Mouse (Mus musculus) CH12.LX (cell line): ENCODE measurements around the gene Msantd2.

ENCODE experiments used
- EP300 ChIP-seq: IDR thresholded peaks from 2 replicates; pipeline ENCODE4 v1.6.1; 2011; ENCODE audit warnings: low read length, improper control_type of control experiment
- MEF2A ChIP-seq: IDR thresholded peaks from 2 replicates; pipeline ENCODE4 v1.6.1; 2014; ENCODE audit warnings: low read depth, mild to moderate bottlenecking, inconsistent platforms, low read length, improper control_type of control experiment, borderline replicate concordance
- MXI1 ChIP-seq: IDR thresholded peaks from 2 replicates; pipeline ENCODE4 v1.6.1; 2011; ENCODE audit warnings: mild to moderate bottlenecking, low read depth, low read length, improper control_type of control experiment
- POLR2A ChIP-seq: IDR thresholded peaks from 2 replicates; pipeline ENCODE4 v1.6.1; 2011; ENCODE audit warnings: low read depth, mild to moderate bottlenecking, improper control_type of control experiment, low read length
- TCF12 ChIP-seq: IDR thresholded peaks from 2 replicates; pipeline ENCODE4 v1.6.1; 2014; ENCODE audit warnings: low read depth, mild to moderate bottlenecking, inconsistent platforms, low read length, improper control_type of control experiment
- ZC3H11A ChIP-seq: IDR thresholded peaks from 2 replicates; pipeline ENCODE4 v1.6.1; 2012; ENCODE audit warnings: low read depth, mild to moderate bottlenecking, inconsistent platforms, low read length, improper control_type of control experiment

GRCm38 (mm10) chr9:37537658-37538250 lies 48.6 kb downstream of the Msantd2 start:
- TF ChIP-seq MXI1: no peak
- TF ChIP-seq EP300: no peak
- TF ChIP-seq MEF2A: no peak
- no peak for TF ChIP-seq TCF12
- no peak for TF ChIP-seq ZC3H11A
- no peak for TF ChIP-seq POLR2A
